Mouse (Mus musculus): ENCODE measurements around the gene Trpc4ap. TPM values are rescaled to one million over a fixed set of nuclear protein-coding genes. Genes with fewer than 3 reads are reported as not detected.
A peak's percentile ranks its signal among the peaks of the same experiment; 100 is the strongest.
"Not testable (repeated sequence)": the region's sequence is repeated elsewhere in the genome, so short reads cannot be mapped to it uniquely, and the experiment has no call there.

Trpc4ap gene
- total RNA-seq (2021): 100 to 1,000 TPM; 130 to 146 TPM
- long read RNA-seq, experiment 1, transcript Trpc4ap-201 (19 exons, 3,204 nt): major isoform, 134 of 188 reads
- long read RNA-seq, experiment 1, transcript Trpc4ap-202 (19 exons, 3,091 nt): minor isoform, 14 of 188 reads
- long read RNA-seq, experiment 1, partial matches to known transcripts: 21 of 188 reads
- long read RNA-seq, experiment 1, other reads (novel, unspliced or antisense): 19 of 188 reads
- long read RNA-seq, experiment 2, transcript Trpc4ap-201 (19 exons, 3,204 nt): major isoform, 74 of 88 reads
- long read RNA-seq, experiment 2, partial matches to known transcripts: 4 of 88 reads
- long read RNA-seq, experiment 2, other reads (novel, unspliced or antisense): 10 of 88 reads

GRCm38 (mm10) chr2:155691723-155692493 is at the start of gene Trpc4ap:
TSS of gene Trpc4ap (minus strand) at chr2:155692384.
- peak; percentile 96 for DNase-seq

GRCm38 (mm10) chr2:155737803-155738202 is 45.6 kb upstream of the Trpc4ap start:
- peak; percentile 24 to 38 for DNase-seq

- no peak for DNase-seq
Measured at GRCm38 (mm10) chr2:155736936-155737335, 44.8 kb upstream of the Trpc4ap start.

- not testable (repeated sequence) for DNase-seq
Measured at GRCm38 (mm10) chr2:155735766-155736165, 43.6 kb upstream of the Trpc4ap start, which contains the start of gene Gm17581. TSS of gene Gm17581 (minus strand) at chr2:155735866.

- DNase-seq: no peak
Measured at GRCm38 (mm10) chr2:155735080-155735479, 42.9 kb upstream of the Trpc4ap start.

GRCm38 (mm10) chr2:155729158-155729645 is 37.0 kb upstream of the Trpc4ap start, which contains the start of gene Edem2:
TSS of gene Edem2 (minus strand) at chr2:155729475.
- DNase-seq: peak; percentile 95

GRCm38 (mm10) chr2:155728742-155729141 is 36.6 kb upstream of the Trpc4ap start:
- no peak for DNase-seq

- no peak for DNase-seq
Measured at GRCm38 (mm10) chr2:155727764-155728395, 35.7 kb upstream of the Trpc4ap start.

- DNase-seq: no peak
Measured at GRCm38 (mm10) chr2:155726302-155726701, 34.1 kb upstream of the Trpc4ap start.

GRCm38 (mm10) chr2:155724526-155724925 is 32.3 kb upstream of the Trpc4ap start:
- no peak for DNase-seq

- no peak for DNase-seq
Measured at GRCm38 (mm10) chr2:155724036-155724435, 31.9 kb upstream of the Trpc4ap start.

- no peak for DNase-seq
Measured at GRCm38 (mm10) chr2:155720585-155720984, 28.4 kb upstream of the Trpc4ap start.

GRCm38 (mm10) chr2:155717082-155717990 is 25.2 kb upstream of the Trpc4ap start:
- DNase-seq: no peak

GRCm38 (mm10) chr2:155710557-155710956 is 18.4 kb upstream of the Trpc4ap start:
- DNase-seq: no peak

- DNase-seq: peak; percentile 68 to 77
Measured at GRCm38 (mm10) chr2:155707251-155707650, 15.1 kb upstream of the Trpc4ap start.

- DNase-seq: peak in 1 of 2 experiments; percentile 37
Measured at GRCm38 (mm10) chr2:155703630-155704029, 11.4 kb upstream of the Trpc4ap start.

GRCm38 (mm10) chr2:155701399-155701919 is 9.3 kb upstream of the Trpc4ap start:
- DNase-seq: no peak

- not testable (repeated sequence) for DNase-seq
Measured at GRCm38 (mm10) chr2:155698443-155698842, 6.3 kb upstream of the Trpc4ap start.

GRCm38 (mm10) chr2:155696851-155697250 is 4.7 kb upstream of the Trpc4ap start:
- no peak for DNase-seq

GRCm38 (mm10) chr2:155696091-155696558 is 3.9 kb upstream of the Trpc4ap start:
- DNase-seq: peak; percentile 92 to 95

- DNase-seq: no peak
Measured at GRCm38 (mm10) chr2:155695316-155695715, 3.1 kb upstream of the Trpc4ap start.
